Mouse (Mus musculus): ENCODE results near the gene Fxyd2. TPM values are rescaled to one million over a fixed set of nuclear protein-coding genes. Genes with fewer than 3 reads are reported as not detected.

Fxyd2 gene
- total RNA-seq, 2 experiments from 2014 or later, result 4.5 to 8.9 TPM

Other genes starting within 250 kb of the Fxyd2 start
- 1 to 10 TPM in 1 of 2 experiments, under 1 TPM in 1; 0.86 to 1.3 TPM for gene BC049352, start 217.7 kb upstream of the Fxyd2 start, total RNA-seq (2021)
- not detected for gene Tmprss4, start 195.6 kb upstream of the Fxyd2 start, total RNA-seq (2021)
- gene Il10ra, start 130.5 kb upstream of the Fxyd2 start, total RNA-seq (2021), result 1 to 10 TPM; 3.8 to 4.3 TPM
- gene Tmprss13, start 80.6 kb upstream of the Fxyd2 start, total RNA-seq (2021), result under 1 TPM; 0.10 to 0.27 TPM
- 100 to 1,000 TPM; 209 to 250 TPM for gene Fxyd6, start 29.5 kb upstream of the Fxyd2 start, total RNA-seq (2021)
- 1 to 10 TPM in 1 of 2 experiments, under 1 TPM in 1; 0.53 to 1.3 TPM for gene Dscaml1, start 27.0 kb downstream of the Fxyd2 start, total RNA-seq (2021)

Data from adrenal gland, adult 18-20 months (tissue).